Mouse (Mus musculus) embryonic facial prominence, embryonic 11.5 days (tissue): ENCODE measurements around the gene Mpzl3. TPM values are rescaled to one million over a fixed set of nuclear protein-coding genes. Genes with fewer than 3 reads are reported as not detected.

ENCODE experiments used
- ATAC-seq: fragments of 200-750 bp; cut with Nextera tagmentation; replicated peaks from 2 replicates; pipeline ENCODE4 v1.8.0; 2017; ENCODE audit warnings: low read depth; ENCODE audit not compliant: insufficient number of reproducible peaks, low FRiP score, low TSS enrichment
- DNase-seq: peaks from one replicate; pipeline ENCODE4 v3.0.0-alpha.2; 2015; ENCODE audit warnings: low spot score
- H3K27ac ChIP-seq: fragments of 300-500 bp; sonication (generic); replicated peaks from 2 replicates; pipeline ENCODE4 v1.5.1; 2014; ENCODE audit warnings: mild to moderate bottlenecking, low read depth, low read length, control low read depth
- H3K27me3 ChIP-seq: fragments of 300-500 bp; sonication (generic); 2 replicates; pipeline ENCODE4 v1.6.1; 2014; ENCODE audit warnings: mild to moderate bottlenecking, low read length, moderate library complexity, mixed read lengths; ENCODE audit not compliant: control insufficient read depth, insufficient read depth
- H3K36me3 ChIP-seq: fragments of 300-500 bp; sonication (generic); replicated peaks from 2 replicates; pipeline ENCODE4 v1.6.1; 2014; ENCODE audit warnings: low read depth, mild to moderate bottlenecking, low read length, moderate library complexity, mixed read lengths; ENCODE audit not compliant: control insufficient read depth, insufficient read depth
- H3K4me1 ChIP-seq: fragments of 300-500 bp; sonication (generic); 2 replicates; pipeline ENCODE4 v1.6.1; 2014; ENCODE audit warnings: low read length, mixed read lengths; ENCODE audit not compliant: control insufficient read depth, insufficient read depth
- H3K4me2 ChIP-seq: fragments of 300-500 bp; sonication (generic); 2 replicates; pipeline ENCODE4 v1.6.1; 2014; ENCODE audit warnings: low read depth, mild to moderate bottlenecking, control low read depth, low read length, moderate library complexity
- H3K4me3 ChIP-seq: fragments of 300-500 bp; sonication (generic); 2 replicates; pipeline ENCODE4 v1.5.1; 2014; ENCODE audit warnings: low read depth, low read length, control low read depth
- H3K9ac ChIP-seq: fragments of 300-500 bp; sonication (generic); replicated peaks from 2 replicates; pipeline ENCODE4 v1.6.1; 2014; ENCODE audit warnings: mild to moderate bottlenecking, control low read depth, low read length
- H3K9me3 ChIP-seq: fragments of 300-500 bp; sonication (generic); replicated peaks from 2 replicates; pipeline ENCODE4 v1.6.1; 2016; ENCODE audit warnings: mild to moderate bottlenecking, low read length, inconsistent platforms, mixed read lengths; ENCODE audit not compliant: control insufficient read depth
- WGBS: fragments of 180-500 bp; shearing (Covaris S2); extraction: QIAGEN DNeasy Blood & Tissue Kit; methylation state at CpG from one replicate; pipeline ENCODE4 v1.1.7; 2014; 5-methylcytosine and 5-hydroxymethylcytosine counted together
- polyA plus RNA-seq: library from polyadenylated mRNA; unstranded; fragments of >200 nt; fragmentation: Nextera tagmentation; extraction: Ambion mirVana; gene quantifications from 2 replicates; pipeline ENCODE4 v1.2.1, GENCODE M21; 2014

Mpzl3 gene
- polyA plus RNA-seq, 1 experiment from 2014 or later: 2.0 TPM

DNA sequence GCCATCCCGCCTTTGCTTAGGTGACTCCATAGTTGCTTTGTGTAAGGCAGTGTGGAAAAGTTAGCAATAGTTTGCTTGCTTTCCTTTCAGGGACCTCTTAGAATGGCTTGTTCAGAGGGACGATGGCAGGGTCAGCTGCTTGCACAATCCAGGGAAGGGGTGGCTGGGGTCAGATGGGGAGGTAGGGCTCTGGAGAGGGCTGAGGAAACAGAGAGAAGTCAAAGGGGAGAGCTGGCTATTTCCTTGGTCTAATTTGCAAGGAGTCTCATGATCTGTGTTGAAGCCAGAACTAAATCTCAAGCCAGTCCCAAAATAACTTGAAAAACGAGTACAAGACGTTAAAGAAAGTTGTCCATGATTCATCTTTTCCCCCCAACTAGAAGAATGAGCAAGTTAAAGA is 37.7 kb downstream of the Mpzl3 start:
- H3K4me1 ChIP-seq: no peaks in the 10 kb centered on the region
- H3K9me3 ChIP-seq: no peaks in the 10 kb centered on the region
- ATAC-seq: no peak
- no peaks in the 10 kb centered on the region for H3K36me3 ChIP-seq
- H3K27ac ChIP-seq: no peak overlapping the region
- no peaks in the 10 kb centered on the region for H3K27me3 ChIP-seq
- H3K4me3 ChIP-seq: no peak overlapping the region
- WGBS: 65% methylated on average over 4 of the region's 4 CpGs
- no peak for DNase-seq
- H3K9ac ChIP-seq: no peak overlapping the region
- H3K4me2 ChIP-seq: no peak overlapping the region

GRCm38 (mm10) chr9:45095149-45095937 is 40.4 kb downstream of the Mpzl3 start:
- no peaks in the 10 kb centered on the region for H3K9me3 ChIP-seq
- H3K27me3 ChIP-seq: no peaks in the 10 kb centered on the region
- no peaks in the 10 kb centered on the region for H3K4me1 ChIP-seq
- H3K9ac ChIP-seq: no peak overlapping the region
- no peak overlapping the region for H3K27ac ChIP-seq
- WGBS: 82% methylated on average over 6 of the region's 6 CpGs
- H3K36me3 ChIP-seq: no peaks in the 10 kb centered on the region
- DNase-seq: no peak
- H3K4me3 ChIP-seq: no peak overlapping the region
- no peak for ATAC-seq
- H3K4me2 ChIP-seq: no peak overlapping the region

- H3K9me3 ChIP-seq: no peaks in the 10 kb centered on the region
- H3K9ac ChIP-seq: no peak overlapping the region
- no peaks in the 10 kb centered on the region for H3K4me1 ChIP-seq
- H3K36me3 ChIP-seq: no peaks in the 10 kb centered on the region
- no peak overlapping the region for H3K27ac ChIP-seq
- WGBS: 83% methylated on average over 5 of the region's 5 CpGs
- no peak overlapping the region for H3K4me2 ChIP-seq
- no peaks in the 10 kb centered on the region for H3K27me3 ChIP-seq
- no peak overlapping the region for H3K4me3 ChIP-seq
- DNase-seq (no peak), ATAC-seq (no peak)
Observed at GRCm38 (mm10) chr9:45097877-45098276, 42.9 kb downstream of the Mpzl3 start.

DNA sequence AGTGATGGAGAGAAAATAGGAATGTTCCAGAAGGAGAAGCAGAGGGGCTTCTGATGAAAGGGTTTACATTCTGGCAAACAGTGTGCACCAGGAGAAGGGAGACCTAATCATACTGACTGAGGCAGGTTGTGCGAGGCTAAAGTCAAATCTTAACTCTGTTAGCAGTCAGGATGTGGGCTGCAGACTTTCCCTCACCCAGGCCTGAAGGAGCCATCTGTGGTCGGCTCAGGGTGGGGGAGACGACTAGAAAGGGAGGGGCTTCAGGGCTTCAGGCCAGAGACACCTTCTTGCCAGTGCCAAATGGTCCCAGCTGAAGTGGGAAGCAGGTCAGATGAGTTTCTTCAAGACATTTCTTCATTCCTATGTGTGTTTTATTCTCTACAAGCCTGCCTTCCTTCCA is 43.4 kb downstream of the Mpzl3 start:
- ATAC-seq (no peak), DNase-seq (no peak)
- H3K9me3 ChIP-seq: no peaks in the 10 kb centered on the region
- H3K4me3 ChIP-seq: no peak overlapping the region
- H3K4me2 ChIP-seq: no peak overlapping the region
- no peak overlapping the region for H3K9ac ChIP-seq
- WGBS: 65% methylated on average over 3 of the region's 3 CpGs
- H3K27ac ChIP-seq: no peak overlapping the region
- H3K4me1 ChIP-seq: no peaks in the 10 kb centered on the region
- no peaks in the 10 kb centered on the region for H3K27me3 ChIP-seq
- H3K36me3 ChIP-seq: no peaks in the 10 kb centered on the region

DNA sequence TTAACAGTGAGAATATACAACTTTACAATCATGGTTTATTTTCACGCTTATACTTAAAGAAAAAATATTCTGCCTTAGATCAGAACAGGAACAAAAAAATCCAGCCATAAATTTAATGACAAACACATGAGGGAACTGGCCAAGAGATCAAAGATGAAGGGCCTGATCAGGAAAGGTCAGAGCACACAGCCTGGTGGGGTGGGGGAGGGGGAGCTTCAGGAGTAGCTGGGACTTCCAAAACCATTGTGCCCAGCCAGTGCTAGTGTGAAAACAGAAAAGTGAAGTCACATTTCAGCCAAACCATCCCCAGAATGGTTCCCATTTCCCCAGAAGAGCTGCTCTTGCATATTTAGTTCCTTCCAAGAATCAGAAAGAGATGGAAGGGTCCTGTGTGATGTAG is 47.5 kb downstream of the Mpzl3 start:
- Histone ChIP-seq H3K4me1 (no peaks in the 10 kb centered on the region), H3K27me3 (no peaks in the 10 kb centered on the region), H3K9me3 (no peaks in the 10 kb centered on the region), H3K27ac (no peak overlapping the region), H3K4me2 (no peak overlapping the region), H3K4me3 (no peak overlapping the region), H3K9ac (no peak overlapping the region), H3K36me3 (no peaks in the 10 kb centered on the region)
- WGBS: 58% methylated on average over 1 of the region's 1 CpGs
- no peak for ATAC-seq
- peak; percentile 22 for DNase-seq

GRCm38 (mm10) chr9:45103211-45103979 is 48.4 kb downstream of the Mpzl3 start:
- Histone ChIP-seq H3K4me1 (no peaks in the 10 kb centered on the region), H3K9ac (no peak overlapping the region), H3K27ac (no peak overlapping the region), H3K9me3 (no peaks in the 10 kb centered on the region), H3K4me2 (no peak overlapping the region), H3K36me3 (no peaks in the 10 kb centered on the region), H3K27me3 (no peaks in the 10 kb centered on the region), H3K4me3 (no peak overlapping the region)
- 47% methylated on average over 11 of the region's 11 CpGs for WGBS
- DNase-seq (no peak), ATAC-seq (no peak)

DNA sequence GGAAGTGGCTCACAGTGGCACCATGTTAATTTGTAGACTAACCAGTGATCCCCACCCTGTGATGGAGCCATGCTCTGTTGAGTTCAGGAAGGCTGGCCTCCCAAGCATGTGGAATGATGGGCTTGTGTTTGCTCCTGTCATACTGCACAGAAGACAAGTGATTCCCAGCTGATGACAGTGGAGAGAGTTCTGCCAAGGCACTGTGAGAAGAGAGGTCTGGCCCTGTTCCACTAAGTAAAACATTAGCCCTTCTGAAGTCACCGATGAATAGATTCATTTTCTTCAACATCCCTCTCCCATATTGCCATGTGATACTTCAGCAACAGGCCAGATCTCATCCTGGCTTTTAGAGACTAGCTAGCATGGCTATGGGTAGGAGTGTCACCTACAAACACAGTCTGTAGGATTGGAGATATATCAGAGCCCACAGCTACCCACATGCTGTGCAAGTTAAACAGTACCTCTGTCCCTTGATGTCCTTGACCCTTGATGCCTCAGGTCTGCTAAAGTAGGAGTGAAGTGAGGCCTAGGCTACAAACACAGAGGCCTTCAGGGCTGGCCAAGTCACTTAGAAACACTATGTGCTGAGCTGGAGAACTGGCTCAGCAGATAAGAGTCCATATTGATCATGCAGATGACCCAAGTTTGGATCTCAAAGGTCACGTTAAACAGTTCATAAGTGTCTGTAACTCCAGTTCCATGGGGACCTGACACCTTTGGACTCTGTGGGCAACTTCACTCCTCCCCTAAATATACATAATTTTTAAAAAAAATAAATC is 50.8 kb downstream of the Mpzl3 start:
- Histone ChIP-seq H3K27ac (no peak overlapping the region), H3K9me3 (no peaks in the 10 kb centered on the region), H3K4me3 (no peak overlapping the region), H3K27me3 (no peaks in the 10 kb centered on the region), H3K4me2 (no peak overlapping the region), H3K36me3 (no peaks in the 10 kb centered on the region), H3K9ac (no peak overlapping the region), H3K4me1 (no peaks in the 10 kb centered on the region)
- WGBS: 94% methylated on average over 2 of the region's 2 CpGs
- ATAC-seq (no peak), DNase-seq (no peak)
